Mouse (Mus musculus) lung, postnatal 0 days (tissue): ENCODE measurements around the gene BC025920.

Experiments used
- CTCF ChIP-seq: IDR thresholded peaks from 2 replicates; pipeline ENCODE4 v1.5.1; 2016; ENCODE audit warnings: antibody characterized with exemption, mild to moderate bottlenecking
- EP300 ChIP-seq: IDR thresholded peaks from 2 replicates; pipeline ENCODE4 v1.6.1; 2016; ENCODE audit warnings: antibody characterized with exemption, mild to moderate bottlenecking, control low read depth

DNA sequence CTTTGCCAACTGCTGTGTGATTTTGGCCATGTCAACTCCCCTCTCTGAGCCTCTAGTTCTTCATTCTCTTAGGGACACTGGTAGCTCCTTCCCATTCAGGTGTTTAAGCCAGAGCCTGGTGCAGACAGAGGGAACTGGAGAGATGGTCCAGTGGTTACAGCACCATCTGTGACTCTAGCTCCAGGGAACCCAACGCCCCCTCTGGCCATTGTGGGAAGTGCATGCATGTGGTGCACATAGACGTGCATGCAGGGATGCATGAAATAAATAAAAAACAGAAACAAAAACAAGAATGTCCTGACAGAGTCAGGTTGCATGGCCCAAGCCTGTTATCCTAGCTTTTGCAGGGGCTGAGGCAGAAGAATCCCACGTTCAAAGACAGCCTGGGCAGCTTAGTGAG is 49.8 kb upstream of the BC025920 start:
- peak; percentile 57 for TF ChIP-seq CTCF
- no peak for TF ChIP-seq EP300
